12 mouse cellular contexts compared by ENCODE assay signal in the genomic region with DNA sequence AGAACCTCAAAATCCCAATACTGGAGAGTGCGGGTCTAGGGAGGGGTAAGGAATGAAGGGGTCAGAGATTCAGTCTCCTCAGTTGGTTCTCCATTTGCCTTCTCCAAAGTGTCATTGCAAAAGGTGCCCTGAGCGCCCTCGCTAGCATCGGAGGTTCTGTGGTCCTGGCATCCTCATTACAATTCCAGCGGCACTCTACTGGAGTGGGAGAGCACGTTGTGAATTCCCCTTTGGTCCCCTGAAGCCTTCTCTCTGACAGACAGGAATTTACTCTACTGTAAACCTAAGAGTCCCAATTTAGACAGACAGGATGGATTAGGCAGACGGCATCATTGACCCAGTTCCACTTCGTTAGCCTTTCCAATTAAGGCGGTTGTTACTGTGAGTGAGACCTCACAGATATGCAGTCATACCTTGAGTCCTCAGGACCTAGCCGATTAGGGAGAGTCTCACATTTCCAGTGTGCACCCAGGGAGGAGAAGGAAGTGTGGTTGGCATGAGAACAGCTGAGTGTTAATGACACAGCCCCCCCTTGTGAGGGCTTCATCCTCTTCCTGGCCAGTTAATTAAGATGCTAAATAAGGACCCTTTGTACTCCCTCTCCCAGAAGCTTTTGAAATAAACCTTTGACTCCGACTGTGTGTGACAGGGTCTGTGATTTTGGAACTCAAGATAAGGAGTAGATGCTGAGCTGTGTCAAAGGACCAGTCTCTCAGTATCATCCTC.
DNase-seq lines count a peak whose midpoint lies in the region; ATAC-seq and TF ChIP-seq lines count a peak whose summit lies in the region.
"Had no signal": no experiment of that assay in that cellular context is flagged by ENCODE, and none has a peak within 500 bp of the region (broad histone marks: within the 10 kb centered on the region; RNA-seq: fewer than 3 reads in every experiment).

No protein-coding gene starts in this region.

- intact Hi-C loops in heart, postnatal 25 days (cut with DNase I): no loop called here

- no peak for TF ChIP-seq POLR2A in lung, adult 2 months (IDR thresholded peaks at IDR 0.05; ENCODE audit: borderline replicate concordance, extremely low read depth, low read depth, low read length)

- no peak overlapping the region for H3K9ac ChIP-seq in ES-E14 (ENCODE audit: insufficient read depth, low read depth, low read length, poor library complexity, severe bottlenecking)
- no peak overlapping the region for H3K9ac ChIP-seq in forebrain, embryonic 15.5 days (replicated peaks)
- no peak overlapping the region for H3K9ac ChIP-seq in midbrain, embryonic 13.5 days (replicated peaks)
- H3K9ac ChIP-seq: embryonic facial prominence, embryonic 12.5 days; liver, embryonic 13.5 days had no signal

- no peaks in the 10 kb centered on the region for H3K36me3 ChIP-seq in ES-E14 (ENCODE audit: control insufficient read depth, insufficient read depth, low read length, poor library complexity, severe bottlenecking)
- no peaks in the 10 kb centered on the region for H3K36me3 ChIP-seq in forebrain, embryonic 15.5 days
- no peaks in the 10 kb centered on the region for H3K36me3 ChIP-seq in midbrain, embryonic 13.5 days
- H3K36me3 ChIP-seq: embryonic facial prominence, embryonic 12.5 days; liver, embryonic 13.5 days had no signal

- no peak overlapping the region for H3K4me2 ChIP-seq in forebrain, embryonic 15.5 days (replicated peaks)
- H3K4me2 ChIP-seq in midbrain, embryonic 13.5 days (replicated peaks): no peak overlapping the region
- H3K4me2 ChIP-seq: embryonic facial prominence, embryonic 12.5 days; liver, embryonic 13.5 days had no signal

- H3K4me1 ChIP-seq in ES-E14 (ENCODE audit: control insufficient read depth in 2 of 2, insufficient read depth in 2 of 2, low read length in 2 of 2, poor library complexity in 1 of 2): peaks cover 0 to 9% of the 10 kb centered on the region in 2 experiments; a peak in 2 of 4 replicates
- H3K4me1 ChIP-seq in forebrain, embryonic 15.5 days: peaks cover 27% of the 10 kb centered on the region
- peaks cover 34% of the 10 kb centered on the region for H3K4me1 ChIP-seq in midbrain, embryonic 13.5 days (replicated peaks)
- H3K4me1 ChIP-seq in lung, adult 2 months (ENCODE audit: control insufficient read depth, insufficient read depth, low read length): peaks cover 2% of the 10 kb centered on the region; the same call in 1 of the 2 replicates
- H3K4me1 ChIP-seq: liver, embryonic 13.5 days had no signal

- in situ Hi-C loops in ES-E14 (cut with MboI; ENCODE audit: low sequenced_read_pairs in 2 of 2, unreplicated experiment in 2 of 2): no loop called here

- H3K4me3 ChIP-seq in ES-E14 (ENCODE audit: insufficient read depth in 1 of 2, low read depth in 1 of 2, low read length in 2 of 2, poor library complexity in 1 of 2, severe bottlenecking in 1 of 2): no peak overlapping the region
- H3K4me3 ChIP-seq in forebrain, embryonic 15.5 days: no peak overlapping the region
- H3K4me3 ChIP-seq in midbrain, embryonic 13.5 days (replicated peaks): no peak overlapping the region
- no peak overlapping the region for H3K4me3 ChIP-seq in lung, adult 2 months (replicated peaks; ENCODE audit: extremely low read depth, low read depth, low read length)
- H3K4me3 ChIP-seq: embryonic facial prominence, embryonic 12.5 days; gastrocnemius, adult 2 months; liver, embryonic 13.5 days had no signal

- ATAC-seq in forebrain, embryonic 15.5 days (replicated peaks): peak; percentile 83
- ATAC-seq in midbrain, embryonic 13.5 days: peak; percentile 65

- no peak for TF ChIP-seq CTCF in lung, adult 2 months (IDR thresholded peaks at IDR 0.05; ENCODE audit: insufficient read depth, low read length)

- no peaks in the 10 kb centered on the region for H3K27me3 ChIP-seq in forebrain, embryonic 15.5 days
- 0 out of 2 replicates have a peak, but pooled peaks cover 2% of the 10 kb centered on the region for H3K27me3 ChIP-seq in midbrain, embryonic 13.5 days
- H3K27me3 ChIP-seq: embryonic facial prominence, embryonic 12.5 days; liver, embryonic 13.5 days had no signal

- H3K9me3 ChIP-seq in ES-E14 (ENCODE audit: control insufficient read depth, insufficient read depth, low read depth, low read length): no peaks in the 10 kb centered on the region
- H3K9me3 ChIP-seq in forebrain, embryonic 15.5 days: no peaks in the 10 kb centered on the region
- no peaks in the 10 kb centered on the region for H3K9me3 ChIP-seq in midbrain, embryonic 13.5 days
- H3K9me3 ChIP-seq: embryonic facial prominence, embryonic 12.5 days; liver, embryonic 13.5 days had no signal

- 11% methylated on average over 11 of the region's 11 CpGs for WGBS in forebrain, embryonic 15.5 days
- 35% methylated on average over 11 of the region's 11 CpGs for WGBS in midbrain, embryonic 13.5 days
- 61% methylated on average over 11 of the region's 11 CpGs for WGBS in lung, adult 2 months

- peak; percentile 38 for DNase-seq in embryo, embryonic 10.5 days (ENCODE audit: low spot score)
- DNase-seq in embryo, embryonic 9.5 days (ENCODE audit: extremely low spot score): no peak
- peak; percentile 7 for DNase-seq in ES-E14 (ENCODE audit: low read depth, low spot score)
- DNase-seq in lung, adult 2 months: no peak
- no peak for DNase-seq in heart, postnatal 25 days (ENCODE audit: low spot score)
- no peak for DNase-seq in ovary, postnatal 36 days (ENCODE audit: low spot score)
- DNase-seq: heart, postnatal 36 days; liver, embryonic 13.5 days had no signal

- H3K27ac ChIP-seq in ES-E14 (ENCODE audit: insufficient read depth, low read depth, low read length, poor library complexity, severe bottlenecking): no peak overlapping the region
- peak overlapping the region; percentile 80 for H3K27ac ChIP-seq in forebrain, embryonic 15.5 days (replicated peaks)
- peak overlapping the region; percentile 49 for H3K27ac ChIP-seq in midbrain, embryonic 13.5 days
- H3K27ac ChIP-seq: embryonic facial prominence, embryonic 12.5 days; gastrocnemius, adult 2 months; liver, embryonic 13.5 days had no signal

TF ChIP-seq in ES-E14, 5 proteins besides CTCF, POLR2A, EP300 and RAD21:
- TF ChIP-seq MAFK (IDR thresholded peaks at IDR 0.05; ENCODE audit: insufficient read depth, low read depth, low read length): no peak
- no peak for TF ChIP-seq ZC3H11A (IDR thresholded peaks at IDR 0.05; ENCODE audit: borderline replicate concordance, low read depth, low read length)
- no peak for TF ChIP-seq HCFC1 (IDR thresholded peaks at IDR 0.05; ENCODE audit: borderline replicate concordance, insufficient read depth, low read length)
- TF ChIP-seq ZNF384 (IDR thresholded peaks at IDR 0.05; ENCODE audit: low read depth, low read length): no peak
- no peak for TF ChIP-seq CHD2 (IDR thresholded peaks at IDR 0.05; ENCODE audit: low read depth, low read length)

Comparison
In these comparisons a context has a peak if more than half of its experiments do, and no peak if none do; other contexts are left out.
1. DNase-seq: peak in embryo, embryonic 10.5 days (single experiment) and ES-E14 (single experiment); none in embryo, embryonic 9.5 days (single experiment), lung, adult 2 months (single experiment), heart, postnatal 25 days (single experiment) and ovary, postnatal 36 days (single experiment).